Mouse (Mus musculus): Measurements from ENCODE around the gene Commd9.

Gene Commd9

DNA sequence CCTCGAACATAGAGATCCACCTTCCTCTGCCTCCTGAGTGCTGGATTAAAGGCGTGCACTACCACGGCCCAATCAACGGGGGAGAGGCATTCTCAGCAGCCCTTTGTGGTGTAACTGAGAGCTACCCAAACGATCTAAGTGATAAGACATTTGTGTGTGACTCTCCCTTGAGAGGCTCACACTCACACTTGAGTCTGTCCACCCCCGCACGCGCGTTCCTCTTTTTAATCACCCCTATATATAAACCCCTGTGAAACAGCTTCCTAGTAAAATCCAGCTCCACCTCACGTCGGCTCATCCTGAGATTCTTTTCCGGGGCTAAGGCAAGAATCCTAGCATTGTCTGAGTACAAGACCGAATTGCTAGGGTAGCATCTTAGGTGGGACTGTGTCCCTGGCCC, 22.7 kb downstream of the Commd9 start:
- in situ Hi-C loops (cut with MboI, MseI), result loop anchor here (5.0 kb wide), 2 partner anchors 164 to 294 kb away; no protein-coding TSS in a partner anchor

DNA sequence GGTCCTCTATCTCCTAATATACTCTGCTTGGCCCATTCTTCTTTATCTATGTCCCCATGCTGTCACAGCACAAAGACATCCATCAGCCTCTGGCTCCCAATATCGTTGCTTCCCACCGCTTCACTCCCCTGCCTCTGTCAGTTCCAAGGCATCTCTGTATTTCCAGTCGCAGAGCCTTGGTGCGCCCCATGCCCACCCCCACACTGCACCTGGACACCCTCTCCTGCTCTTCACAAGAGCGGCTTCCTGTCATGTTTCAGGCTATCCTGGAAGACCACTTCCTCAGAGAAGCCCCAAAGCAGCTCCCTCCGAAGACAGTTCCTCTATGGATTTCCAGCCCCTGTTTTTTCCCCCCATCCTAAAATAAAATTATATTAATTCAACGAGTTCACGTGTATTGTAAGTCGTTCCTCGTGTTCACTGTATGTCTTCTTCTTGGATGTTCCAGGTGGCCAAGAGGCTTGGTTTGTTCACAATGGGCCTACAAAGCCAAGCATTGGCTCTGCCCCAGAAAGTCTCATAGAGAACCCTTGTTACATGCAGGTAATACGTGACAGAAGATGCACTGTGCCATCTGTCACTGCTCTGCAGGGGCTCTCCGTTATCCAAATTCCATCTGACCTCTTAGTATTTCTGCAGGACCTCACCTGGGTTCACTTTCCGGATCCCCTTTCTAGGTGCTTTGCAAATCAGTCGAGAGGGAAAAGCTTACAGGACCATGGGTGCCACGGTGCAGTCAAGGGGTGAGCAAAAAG, 23.5 kb downstream of the Commd9 start:
- in situ Hi-C loops (cut with MboI, MseI), result loop anchor here (5.0 kb wide), 3 partner anchors 163 to 543 kb away; partner anchors contain the start of gene Fjx1

DNA sequence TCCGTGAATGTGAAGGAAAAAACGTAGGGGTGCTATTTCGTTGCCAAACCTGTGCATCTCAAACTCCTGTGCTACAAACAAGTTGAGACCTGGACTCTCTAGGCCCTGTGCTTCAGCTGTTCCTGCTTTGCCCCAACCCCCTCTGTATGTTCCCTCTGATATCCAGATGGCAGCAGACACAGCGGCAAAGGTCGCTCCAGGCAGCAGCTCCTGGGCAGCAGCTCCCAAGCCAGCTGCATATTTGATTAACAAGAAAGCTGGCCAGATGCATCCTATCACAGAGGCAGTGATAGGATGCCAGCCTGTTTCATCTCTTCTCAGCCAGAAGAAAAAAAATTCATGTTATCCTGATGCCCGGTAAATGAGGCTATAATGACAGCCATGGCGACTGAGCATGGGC, 32.5 kb downstream of the Commd9 start:
- in situ Hi-C loops (cut with MboI, MseI), result no loop called here

DNA sequence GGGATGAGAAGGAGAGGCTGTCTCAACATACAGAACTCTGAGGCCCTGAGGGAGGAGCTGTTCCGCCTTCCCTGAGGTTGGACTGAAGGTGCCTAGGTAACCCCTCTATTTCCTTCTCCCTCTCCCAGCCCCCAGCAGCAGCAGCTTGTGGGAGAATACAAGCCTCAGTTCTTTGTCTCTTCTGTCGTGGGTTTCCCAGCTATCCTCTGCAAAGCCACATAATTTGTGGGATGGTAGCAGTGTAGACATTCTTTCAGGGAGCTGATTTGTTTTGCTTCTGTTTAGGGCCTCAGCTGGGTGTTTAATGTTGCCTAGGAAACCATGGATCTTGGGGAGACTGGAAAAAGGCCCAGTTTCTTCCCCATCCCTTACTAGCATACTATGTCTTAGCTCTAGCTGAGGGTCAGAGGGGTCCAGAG, 34.1 kb downstream of the Commd9 start:
- in situ Hi-C loops (cut with MboI, MseI), result loop anchor here (5.0 kb wide), 1 partner anchor 68 kb away; no protein-coding TSS in a partner anchor

DNA sequence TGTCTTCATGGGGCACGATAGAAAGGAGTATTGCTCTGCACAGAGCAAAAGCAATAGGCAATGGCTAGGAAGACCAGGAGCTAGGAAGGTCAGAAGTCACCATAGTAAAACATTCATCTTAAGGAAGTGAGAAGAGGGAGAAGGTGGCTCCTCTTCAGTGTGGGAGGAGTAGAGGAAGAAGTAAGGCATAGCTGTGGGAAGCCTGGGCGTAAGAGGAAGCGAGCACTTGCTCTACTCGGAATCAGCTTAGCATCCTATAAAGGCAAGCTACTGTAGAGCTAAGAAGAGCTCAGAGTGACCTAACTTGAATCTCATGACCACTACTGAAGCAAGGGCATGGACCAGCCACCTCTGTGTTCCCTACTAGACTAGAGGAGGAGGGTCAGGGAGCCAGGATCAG, 36.3 kb downstream of the Commd9 start:
- in situ Hi-C loops (cut with MboI, MseI), result loop anchor here (5.0 kb wide), 1 partner anchor 70 kb away; no protein-coding TSS in a partner anchor

DNA sequence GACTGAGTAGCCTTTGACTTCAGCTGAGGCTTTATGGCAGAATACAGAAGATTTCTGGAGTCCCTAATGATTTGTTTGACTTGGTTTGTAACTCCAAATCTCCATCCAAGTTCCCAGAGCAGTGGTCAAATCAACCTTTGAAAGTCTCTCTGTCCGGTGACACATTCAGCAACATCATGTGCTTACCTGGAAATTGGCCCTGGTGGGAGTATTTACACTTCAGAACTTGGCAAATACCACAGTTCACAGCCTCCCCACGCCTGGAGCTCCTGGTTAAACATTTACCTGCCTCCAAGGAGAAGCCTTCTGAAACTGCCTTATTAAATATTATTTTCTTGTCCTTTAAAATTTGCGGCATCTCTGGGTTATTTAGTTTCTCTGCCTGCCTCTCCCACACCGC, 37.1 kb downstream of the Commd9 start:
- in situ Hi-C loops (cut with MboI, MseI), result loop anchor here (5.0 kb wide), 1 partner anchor 71 kb away; no protein-coding TSS in a partner anchor

DNA sequence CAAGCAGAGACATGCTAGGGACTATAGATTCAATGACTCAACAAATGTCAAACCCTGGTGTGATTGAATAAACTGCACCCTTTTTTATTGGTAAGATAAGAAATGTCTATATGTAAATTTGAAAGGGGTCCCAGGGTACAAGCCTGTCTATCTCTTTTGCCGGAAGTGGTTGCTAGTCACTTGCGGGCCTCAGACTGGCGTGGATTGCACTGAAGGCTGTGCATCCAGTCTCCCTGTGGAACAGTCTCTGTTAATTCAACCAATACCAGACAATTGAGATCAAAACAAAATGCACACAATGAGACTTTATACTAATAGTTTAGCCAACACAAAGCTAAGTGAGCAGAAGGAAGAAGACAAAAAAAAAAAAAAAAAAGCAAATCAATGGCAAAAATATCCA, 39.1 kb downstream of the Commd9 start:
- in situ Hi-C loops (cut with MboI, MseI), result no loop called here

DNA sequence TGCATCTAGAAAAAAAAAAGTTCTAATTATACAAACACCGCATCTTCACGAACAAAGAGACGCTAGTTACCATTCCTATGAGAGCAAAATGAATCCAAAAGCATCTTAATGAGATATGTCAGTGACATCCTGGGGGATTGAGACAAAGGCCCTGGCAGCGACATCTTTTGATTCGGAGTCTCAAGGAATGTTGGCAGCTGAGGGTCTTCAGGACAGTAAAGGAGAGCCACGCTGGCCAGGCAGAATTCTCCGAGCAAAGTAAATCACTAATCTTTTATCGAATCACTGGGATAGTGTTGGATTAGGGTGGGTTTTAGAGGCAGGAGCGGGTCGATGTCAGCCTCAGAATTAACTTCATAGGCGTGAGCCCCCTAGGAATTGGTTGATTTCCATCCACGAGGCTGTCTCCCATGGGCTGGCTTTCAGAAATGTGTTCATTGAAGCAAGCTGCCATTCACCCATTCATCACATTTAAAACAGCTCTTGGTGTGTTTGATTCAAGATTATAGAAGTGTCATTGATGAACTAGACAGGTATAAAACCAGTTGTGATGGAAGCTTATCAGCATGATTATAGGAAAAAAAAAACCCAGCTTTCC, 39.6 kb downstream of the Commd9 start:
- in situ Hi-C loops (cut with MboI, MseI), result no loop called here

DNA sequence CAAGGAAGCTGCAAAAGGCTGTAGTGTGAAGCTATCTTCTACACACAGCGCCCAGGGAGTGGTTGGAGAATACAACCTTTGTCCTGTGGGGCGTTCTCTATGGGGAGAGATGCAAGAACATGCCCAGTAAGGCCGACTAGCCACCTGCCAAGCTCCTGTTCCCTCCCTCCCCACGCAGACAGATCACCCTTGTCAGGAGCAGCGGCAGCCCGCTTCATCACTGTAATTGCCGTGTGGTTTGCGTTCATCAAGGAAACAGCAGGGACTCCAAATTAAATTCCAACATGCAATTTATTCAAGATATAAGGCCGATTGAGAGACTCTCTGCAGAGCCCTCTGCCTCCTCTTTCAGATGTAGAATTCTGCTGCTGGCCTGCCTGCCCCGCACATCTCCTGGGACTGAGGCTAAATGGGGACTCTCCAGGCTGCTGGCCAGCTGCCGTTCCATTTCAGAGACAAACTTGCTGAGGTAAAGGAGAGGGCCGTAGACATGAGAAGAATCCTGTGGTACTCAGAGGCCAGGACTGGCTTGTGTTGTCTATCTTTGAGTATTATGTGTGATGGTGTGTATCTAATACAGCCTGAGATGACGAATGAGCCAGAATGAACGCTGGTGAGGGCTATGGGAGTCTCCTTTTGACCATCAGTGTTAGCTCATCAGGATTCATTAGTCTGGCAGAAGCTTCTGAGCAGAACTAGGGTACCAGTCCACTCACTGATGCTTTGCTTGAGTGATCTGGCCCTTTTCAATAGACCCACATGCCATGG, 46.3 kb downstream of the Commd9 start:
- in situ Hi-C loops (cut with MboI, MseI), result no loop called here

DNA sequence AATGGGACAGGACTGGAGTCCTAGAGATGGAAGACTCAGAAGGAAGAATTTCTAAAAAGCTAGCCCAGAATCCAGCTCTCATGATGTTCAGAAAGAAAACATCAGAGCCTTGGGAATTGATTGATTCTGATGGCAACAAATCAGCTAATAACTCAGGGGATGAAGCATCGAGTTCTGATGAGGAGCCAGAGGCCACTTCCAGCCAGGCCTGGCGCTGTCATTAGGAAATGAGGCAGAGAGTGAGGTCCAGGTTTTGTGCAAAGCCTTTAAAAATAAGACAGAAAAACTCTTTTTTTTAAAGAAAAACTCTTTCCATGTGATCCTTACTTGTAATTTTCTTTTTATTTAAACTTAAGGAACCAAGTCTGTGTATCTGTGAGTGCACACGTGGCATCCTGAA, 47.3 kb downstream of the Commd9 start:
- in situ Hi-C loops (cut with MboI, MseI), result no loop called here

DNA sequence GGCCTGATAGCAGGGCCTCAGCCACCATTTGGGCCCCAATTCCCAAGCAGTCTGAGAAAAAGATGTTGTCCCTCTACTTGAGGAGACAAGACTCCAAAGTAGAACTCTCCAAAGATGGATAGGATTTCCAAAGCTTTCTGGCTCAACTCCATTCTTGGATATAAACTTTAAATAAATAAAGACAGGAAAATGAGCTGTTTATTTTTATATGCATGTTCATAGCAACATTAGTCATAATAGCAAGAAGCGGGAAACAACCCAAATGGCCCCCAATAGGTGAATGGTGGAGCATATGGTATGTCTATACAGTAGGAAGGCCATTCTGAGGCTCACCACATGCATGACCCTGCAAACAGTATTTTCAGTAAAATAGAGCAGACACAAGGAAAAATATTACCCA, 49.0 kb downstream of the Commd9 start:
- in situ Hi-C loops (cut with MboI, MseI), result no loop called here

DNA sequence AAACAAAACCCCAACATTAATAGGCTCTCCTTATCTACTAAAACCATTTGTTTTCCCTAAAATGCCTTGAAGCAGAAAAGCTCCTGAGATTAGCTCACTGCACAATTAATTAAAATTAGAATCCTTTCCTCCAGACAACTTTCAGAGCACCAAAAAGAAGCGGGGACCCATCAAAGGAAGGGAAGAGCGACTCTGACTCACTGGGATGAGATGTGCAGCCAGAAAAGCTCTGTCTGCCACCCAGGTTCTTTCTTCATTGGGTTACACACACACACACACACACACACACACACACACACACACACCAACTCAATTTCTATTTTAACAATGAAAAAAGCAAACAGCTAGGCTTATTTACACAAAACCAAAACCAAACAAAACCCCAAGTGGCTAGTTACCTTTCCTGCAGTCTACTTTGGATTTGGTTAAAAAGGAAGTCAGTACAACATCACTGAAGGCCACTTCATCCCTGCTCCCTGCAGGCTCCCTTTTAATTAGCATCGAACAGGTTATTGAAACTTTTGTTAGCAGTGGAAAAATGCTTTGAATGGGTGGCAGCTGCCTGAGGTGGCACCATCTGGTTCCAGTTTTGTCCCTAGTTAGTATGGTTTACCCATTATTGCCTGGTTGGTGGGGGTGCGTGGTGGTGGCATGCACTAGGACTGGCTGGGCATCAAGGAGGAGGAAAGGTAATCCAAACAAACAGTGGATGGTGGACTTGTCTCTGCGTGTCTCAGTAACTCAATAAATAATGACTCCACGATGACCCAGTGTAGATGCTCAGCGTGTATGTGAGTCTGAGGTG, 64.9 kb downstream of the Commd9 start:
- in situ Hi-C loops (cut with MboI, MseI), result no loop called here
